Mouse (Mus musculus) kidney, embryonic 16.5 days (tissue): ENCODE measurements around the gene AI661453. TPM values are rescaled to one million over a fixed set of nuclear protein-coding genes. Genes with fewer than 3 reads are reported as not detected.
A peak's percentile ranks its signal among the peaks of the same experiment; 100 is the strongest.
"Not testable (repeated sequence)": the region's sequence is repeated elsewhere in the genome, so short reads cannot be mapped to it uniquely, and the experiment has no call there.

Experiments
- ATAC-seq: fragments of 200-750 bp; cut with Nextera tagmentation; 2 replicates; pipeline ENCODE4 v1.8.0; 2017; ENCODE audit warnings: moderate TSS enrichment; ENCODE audit not compliant: low FRiP score, low TSS enrichment
- H3K27ac ChIP-seq: fragments of 300-500 bp; sonication (generic); 2 replicates; pipeline ENCODE4 v1.5.1; 2014; ENCODE audit warnings: low read length
- H3K27me3 ChIP-seq: fragments of 300-500 bp; sonication (generic); 2 replicates; pipeline ENCODE4 v1.6.1; 2014; ENCODE audit warnings: low read length, control low read depth, mixed read lengths; ENCODE audit not compliant: insufficient read depth
- H3K36me3 ChIP-seq: fragments of 300-500 bp; sonication (generic); 2 replicates; pipeline ENCODE4 v1.6.1; 2014; ENCODE audit warnings: low read length, control low read depth, mixed read lengths; ENCODE audit not compliant: insufficient read depth
- H3K4me1 ChIP-seq: fragments of 300-500 bp; sonication (generic); 2 replicates; pipeline ENCODE4 v1.6.1; 2014; ENCODE audit warnings: low read length, control low read depth, mixed read lengths; ENCODE audit not compliant: insufficient read depth
- H3K4me2 ChIP-seq: fragments of 300-500 bp; sonication (generic); replicated peaks from 2 replicates; pipeline ENCODE4 v1.6.1; 2014; ENCODE audit warnings: low read depth, low read length
- H3K4me3 ChIP-seq: fragments of 300-500 bp; sonication (generic); 2 replicates; pipeline ENCODE4 v1.5.1; 2014; ENCODE audit warnings: mild to moderate bottlenecking, low read length
- H3K9ac ChIP-seq: fragments of 300-500 bp; sonication (generic); replicated peaks from 2 replicates; pipeline ENCODE4 v1.6.1; 2014; ENCODE audit warnings: low read length
- H3K9me3 ChIP-seq: fragments of 300-500 bp; sonication (generic); 2 replicates; pipeline ENCODE4 v1.6.1; 2016; ENCODE audit warnings: low read length, control low read depth
- WGBS: fragments of 180-500 bp; shearing (Covaris S2); extraction: QIAGEN DNeasy Blood & Tissue Kit; methylation state at CpG from one replicate; pipeline ENCODE4 v1.1.7; 2014; 5-methylcytosine and 5-hydroxymethylcytosine counted together
- polyA plus RNA-seq: library from polyadenylated mRNA; unstranded; fragments of >200 nt; fragmentation: Nextera tagmentation; extraction: Ambion mirVana; gene quantifications from 2 replicates; pipeline ENCODE4 v1.2.1, GENCODE M21; 2015

Gene AI661453
- polyA plus RNA-seq, 1 experiment from 2014 or later = 2.5 TPM

GRCm38 (mm10) chr17:47484241-47484921 is 48.0 kb downstream of the AI661453 start:
- no peak overlapping the region for H3K9ac ChIP-seq
- peak; percentile 87 for ATAC-seq
- WGBS = 10% methylated on average over 1 of the region's 1 CpGs
- no peak overlapping the region for H3K4me3 ChIP-seq
- H3K36me3 ChIP-seq = peaks cover 9% of the 10 kb centered on the region
- no peak overlapping the region for H3K4me2 ChIP-seq
- H3K27ac ChIP-seq = peak overlapping the region; percentile 64
- no peaks in the 10 kb centered on the region for H3K27me3 ChIP-seq
- H3K9me3 ChIP-seq = no peaks in the 10 kb centered on the region
- H3K4me1 ChIP-seq = peaks cover 11% of the 10 kb centered on the region

- Histone ChIP-seq H3K4me3 (no peak overlapping the region), H3K27ac (peak overlapping the region; percentile 64), H3K9me3 (no peaks in the 10 kb centered on the region), H3K9ac (no peak overlapping the region), H3K4me2 (no peak overlapping the region), H3K27me3 (no peaks in the 10 kb centered on the region), H3K36me3 (peaks cover 16% of the 10 kb centered on the region), H3K4me1 (peaks cover 11% of the 10 kb centered on the region)
- 3% methylated on average over 3 of the region's 3 CpGs for WGBS
- peak; percentile 39; the same call in 1 of the 2 replicates for ATAC-seq
Observed at GRCm38 (mm10) chr17:47484993-47485392, 48.6 kb downstream of the AI661453 start.

DNA sequence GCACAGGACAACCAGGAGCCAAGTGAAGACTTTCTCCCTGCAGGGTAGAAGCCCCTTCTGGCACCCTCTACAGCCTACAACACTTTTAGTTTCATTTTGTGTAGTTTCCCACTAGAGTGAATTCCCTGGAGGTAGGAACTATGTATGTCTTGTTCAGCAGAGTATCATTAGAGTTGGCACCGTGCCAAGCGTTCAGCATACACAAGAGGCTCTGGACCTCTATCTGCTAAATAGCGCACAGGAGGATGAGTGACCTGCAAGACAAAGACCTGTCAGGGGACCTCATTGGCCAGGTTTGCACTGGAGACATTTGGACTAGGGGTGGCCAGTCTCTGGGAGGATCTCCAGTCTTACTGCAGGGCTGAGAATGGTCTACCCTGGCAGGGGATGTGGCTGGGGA is 49.4 kb downstream of the AI661453 start:
- H3K36me3 ChIP-seq = peaks cover 18% of the 10 kb centered on the region
- no peak overlapping the region for H3K4me3 ChIP-seq
- peaks cover 11% of the 10 kb centered on the region for H3K4me1 ChIP-seq
- H3K4me2 ChIP-seq = no peak overlapping the region
- WGBS = 83% methylated on average over 3 of the region's 3 CpGs
- ATAC-seq = no peak
- H3K9ac ChIP-seq = no peak overlapping the region
- no peak overlapping the region for H3K27ac ChIP-seq
- H3K9me3 ChIP-seq = no peaks in the 10 kb centered on the region
- H3K27me3 ChIP-seq = no peaks in the 10 kb centered on the region

DNA sequence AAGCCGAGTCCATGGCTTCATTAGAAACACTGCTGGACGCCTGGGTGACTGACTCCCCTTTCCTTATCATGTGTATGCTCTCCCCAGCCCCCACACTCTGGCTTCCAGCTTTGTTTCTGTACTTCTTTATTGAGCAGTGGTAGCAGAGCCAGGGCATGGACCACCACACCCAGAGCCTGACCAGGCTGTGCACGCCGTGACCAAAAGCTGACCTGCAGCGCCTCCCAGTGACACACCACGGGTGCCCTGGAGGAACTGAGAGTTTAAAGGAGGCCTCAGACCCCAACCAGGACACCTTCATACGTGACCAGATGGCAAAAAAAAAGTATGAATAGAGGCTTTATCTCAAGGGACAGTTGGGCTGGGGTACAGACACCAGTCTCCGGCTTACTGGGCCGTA is 54.4 kb downstream of the AI661453 start:
- Histone ChIP-seq H3K4me1 (no peaks in the 10 kb centered on the region), H3K36me3 (peaks cover 57% of the 10 kb centered on the region), H3K4me3 (no peak overlapping the region), H3K4me2 (no peak overlapping the region), H3K27ac (no peak overlapping the region), H3K27me3 (no peaks in the 10 kb centered on the region), H3K9ac (no peak overlapping the region), H3K9me3 (no peaks in the 10 kb centered on the region)
- ATAC-seq = no peak
- 85% methylated on average over 9 of the region's 9 CpGs for WGBS

GRCm38 (mm10) chr17:47492731-47493130 is 56.3 kb downstream of the AI661453 start:
- H3K9ac ChIP-seq = no peak overlapping the region
- WGBS = 73% methylated on average over 6 of the region's 6 CpGs
- H3K9me3 ChIP-seq = no peaks in the 10 kb centered on the region
- H3K4me1 ChIP-seq = no peaks in the 10 kb centered on the region
- no peak for ATAC-seq
- no peak overlapping the region for H3K4me3 ChIP-seq
- no peaks in the 10 kb centered on the region for H3K27me3 ChIP-seq
- H3K36me3 ChIP-seq = peaks cover 71% of the 10 kb centered on the region
- no peak overlapping the region for H3K4me2 ChIP-seq
- H3K27ac ChIP-seq = no peak overlapping the region

- H3K4me2 ChIP-seq = no peak overlapping the region
- H3K4me3 ChIP-seq = no peak overlapping the region
- H3K9me3 ChIP-seq = no peaks in the 10 kb centered on the region
- no peaks in the 10 kb centered on the region for H3K4me1 ChIP-seq
- ATAC-seq = no peak
- H3K9ac ChIP-seq = no peak overlapping the region
- no peak overlapping the region for H3K27ac ChIP-seq
- no peaks in the 10 kb centered on the region for H3K27me3 ChIP-seq
- 88% methylated on average over 6 of the region's 6 CpGs for WGBS
- peaks cover 74% of the 10 kb centered on the region for H3K36me3 ChIP-seq
Observed at GRCm38 (mm10) chr17:47493653-47494052, 57.2 kb downstream of the AI661453 start.

DNA sequence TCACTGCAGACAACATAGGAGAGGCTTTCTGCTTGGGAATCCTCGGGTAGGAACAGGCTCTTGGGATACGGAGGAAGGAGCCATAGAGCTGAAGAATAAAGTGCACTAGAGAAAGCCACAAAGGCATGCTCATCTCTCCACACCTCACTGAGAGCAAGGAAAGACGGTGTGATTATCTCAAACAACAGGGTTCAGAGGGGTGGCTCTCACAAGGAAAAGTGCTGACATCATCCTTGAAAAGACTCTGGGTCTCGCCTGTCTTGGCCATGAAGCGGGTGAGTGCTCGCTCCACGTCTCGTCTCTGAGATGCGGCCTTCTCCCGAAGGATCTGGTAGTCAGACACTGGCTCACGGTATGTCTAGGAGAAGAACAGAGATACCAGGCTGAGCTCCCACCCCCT is 57.7 kb downstream of the AI661453 start:
- H3K9ac ChIP-seq = no peak overlapping the region
- H3K4me2 ChIP-seq = no peak overlapping the region
- no peak overlapping the region for H3K27ac ChIP-seq
- WGBS = 93% methylated on average over 11 of the region's 11 CpGs
- ATAC-seq = no peak
- H3K27me3 ChIP-seq = no peaks in the 10 kb centered on the region
- no peak overlapping the region for H3K4me3 ChIP-seq
- no peaks in the 10 kb centered on the region for H3K4me1 ChIP-seq
- no peaks in the 10 kb centered on the region for H3K9me3 ChIP-seq
- H3K36me3 ChIP-seq = peaks cover 72% of the 10 kb centered on the region

DNA sequence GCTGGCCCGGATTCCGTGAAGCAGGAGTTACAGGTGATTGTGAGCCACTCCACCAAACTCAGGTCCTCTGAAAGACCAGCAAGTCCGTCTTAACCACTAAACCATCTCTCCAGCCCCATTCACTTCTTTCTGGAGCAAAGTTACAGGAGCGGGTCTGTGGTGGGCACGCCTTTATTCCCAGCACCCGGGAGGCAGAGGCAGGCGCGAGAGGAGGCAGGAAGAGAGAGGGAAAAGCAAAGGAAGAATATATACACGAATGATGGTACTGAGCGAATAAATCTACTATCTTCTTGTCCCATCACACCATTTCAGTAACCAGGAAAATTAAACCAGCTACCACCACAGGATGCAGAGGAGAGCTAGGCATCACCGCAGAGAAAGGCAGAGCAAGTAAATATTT is 65.1 kb downstream of the AI661453 start:
- no peaks in the 10 kb centered on the region for H3K9me3 ChIP-seq
- peak overlapping the region; percentile 81 for H3K9ac ChIP-seq
- no peak overlapping the region for H3K27ac ChIP-seq
- no peaks in the 10 kb centered on the region for H3K27me3 ChIP-seq
- peak overlapping the region; percentile 86 for H3K4me2 ChIP-seq
- ATAC-seq = peak; percentile 16; the same call in 1 of the 2 replicates
- H3K4me3 ChIP-seq = peak overlapping the region; percentile 75
- WGBS = 6% methylated on average over 11 of the region's 11 CpGs
- H3K36me3 ChIP-seq = peaks cover 31% of the 10 kb centered on the region
- peaks cover 28% of the 10 kb centered on the region for H3K4me1 ChIP-seq

DNA sequence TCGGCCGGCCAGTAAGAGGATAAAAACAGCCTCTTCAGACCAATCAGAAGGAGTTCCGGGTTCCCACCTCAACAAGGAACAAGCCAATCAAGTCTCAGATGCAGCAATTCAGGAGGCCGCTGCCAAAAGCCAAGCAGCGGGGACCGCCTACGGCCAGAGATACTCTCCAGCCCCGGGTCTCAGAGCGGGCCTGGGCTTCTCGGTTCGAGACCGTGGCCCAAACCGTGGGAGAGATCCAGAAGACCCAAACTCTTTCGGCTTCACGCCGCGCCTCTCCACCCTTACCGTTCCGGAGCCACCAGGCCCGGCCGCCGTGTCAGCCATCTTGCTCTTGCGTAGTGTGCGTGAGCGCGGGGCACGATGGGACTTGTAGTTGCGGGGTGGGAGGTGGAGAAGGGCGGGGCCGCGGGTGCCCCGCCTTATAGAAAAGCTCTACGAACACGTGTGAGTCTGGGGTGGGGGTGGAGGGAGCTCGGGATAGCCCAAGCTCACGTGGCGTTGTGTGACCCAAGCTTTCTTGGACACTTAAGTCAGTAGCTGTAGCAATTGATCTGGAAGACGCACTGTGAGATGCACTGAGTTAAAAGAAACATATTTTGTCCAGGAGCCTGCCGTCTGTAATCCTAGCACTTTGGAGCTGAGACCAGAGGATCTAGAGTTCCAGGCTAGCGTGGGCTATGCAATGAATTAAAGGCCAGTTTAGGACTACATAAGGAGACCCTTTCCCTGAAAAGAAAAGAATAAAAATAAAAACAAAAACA is 65.7 kb downstream of the AI661453 start, which contains the start of gene Taf8:
Gene Taf8 (minus strand): TSS at position 347 of the 761 bp plus-strand sequence.
- Histone ChIP-seq H3K36me3 (peaks cover 27% of the 10 kb centered on the region), H3K9ac (peak within 1 kb of the TSS; percentile 81)
- 2% methylated on average over 40 of the region's 40 CpGs for WGBS

GRCm38 (mm10) chr17:47502707-47503045 is 66.3 kb downstream of the AI661453 start:
- peak overlapping the region; percentile 25 for H3K27ac ChIP-seq
- H3K4me3 ChIP-seq = peak overlapping the region; percentile 75; the same call in 1 of the 2 replicates
- not testable (repeated sequence) for H3K9me3 ChIP-seq, ATAC-seq, H3K9ac ChIP-seq, H3K27me3 ChIP-seq
- H3K36me3 ChIP-seq = peaks cover 23% of the 10 kb centered on the region
- WGBS = 83% methylated on average over 6 of the region's 6 CpGs
- peaks cover 32% of the 10 kb centered on the region for H3K4me1 ChIP-seq
- H3K4me2 ChIP-seq = peak overlapping the region; percentile 86; the same call in 1 of the 2 replicates

More for the DNA sequence above, 65.7 kb downstream of the AI661453 start, which contains the start of gene Taf8:
- peak within 1 kb of the TSS; percentile 82 for H3K27ac ChIP-seq
- H3K9me3 ChIP-seq = no peaks in the 10 kb centered on the region
- peak; percentile 94 for ATAC-seq
- H3K4me2 ChIP-seq = peak within 1 kb of the TSS; percentile 86
- H3K4me1 ChIP-seq = peaks cover 28% of the 10 kb centered on the region
- no peaks in the 10 kb centered on the region for H3K27me3 ChIP-seq
- peak within 1 kb of the TSS; percentile 75 for H3K4me3 ChIP-seq
